ENCODE assay signal across 12 mouse cellular contexts in the genomic region with DNA sequence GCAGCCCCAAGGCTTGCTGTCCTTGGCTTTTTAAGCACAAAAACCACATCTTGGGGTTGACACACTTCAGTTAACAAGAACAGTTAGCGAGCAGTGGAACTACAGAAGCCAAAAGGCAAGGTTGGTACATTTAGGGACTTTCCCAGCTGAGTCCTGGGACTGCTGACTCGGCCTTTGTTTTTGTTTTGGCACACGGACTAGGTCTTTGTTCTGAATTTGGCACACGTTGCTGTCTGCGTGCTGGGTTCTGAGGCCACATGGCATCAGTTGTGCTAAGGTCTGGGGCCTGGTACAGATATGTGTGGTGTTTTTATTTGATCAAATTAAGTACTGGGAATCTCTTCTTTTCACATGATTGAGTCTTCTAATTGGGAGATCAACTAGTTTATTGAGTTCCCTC.
DNase-seq lines count a peak whose midpoint lies in the region; ATAC-seq lines count a peak whose summit lies in the region.
"Had no signal": no experiment of that assay in that cellular context is flagged by ENCODE, and none has a peak within 500 bp of the region (broad histone marks: within the 10 kb centered on the region; RNA-seq: fewer than 3 reads in every experiment).

No protein-coding gene starts in this region.

- H3K9ac ChIP-seq in midbrain, embryonic 14.5 days (replicated peaks; ENCODE audit: low read length): no peak overlapping the region
- H3K9ac ChIP-seq: embryonic facial prominence, embryonic 13.5 days; liver, embryonic 15.5 days had no signal

- H3K4me2 ChIP-seq in midbrain, embryonic 14.5 days (ENCODE audit: low read length): no peak overlapping the region
- H3K4me2 ChIP-seq: embryonic facial prominence, embryonic 13.5 days; liver, embryonic 15.5 days had no signal

- intact Hi-C loops in heart, postnatal 25 days (cut with DNase I): no loop called here

- H3K9me3 ChIP-seq in midbrain, embryonic 14.5 days (ENCODE audit: control insufficient read depth, low read length): no peaks in the 10 kb centered on the region
- H3K9me3 ChIP-seq: embryonic facial prominence, embryonic 13.5 days had no signal

- no peak overlapping the region for H3K4me3 ChIP-seq in midbrain, embryonic 14.5 days (replicated peaks; ENCODE audit: low read depth, low read length)
- H3K4me3 ChIP-seq: embryonic facial prominence, embryonic 13.5 days; liver, embryonic 15.5 days; megakaryocyte, embryonic 14.5 days had no signal

- 36% methylated on average over 5 of the region's 5 CpGs for WGBS in midbrain, embryonic 14.5 days

- no peaks in the 10 kb centered on the region for H3K27me3 ChIP-seq in midbrain, embryonic 14.5 days (ENCODE audit: control insufficient read depth, insufficient read depth, low read length)
- H3K27me3 ChIP-seq: embryonic facial prominence, embryonic 13.5 days; liver, embryonic 15.5 days; megakaryocyte, embryonic 14.5 days had no signal

- DNase-seq in layer of hippocampus, adult 11-12 months (ENCODE audit: low spot score): peak; percentile 11
- no peak for DNase-seq in layer of hippocampus, adult 9-10 months (ENCODE audit: low spot score)
- DNase-seq in brain, embryonic 18.5 days (ENCODE audit: low read depth, low spot score): peak; percentile 16
- DNase-seq in cerebellum, postnatal 14 days: peak; percentile 20 to 30
- peak; percentile 54 for DNase-seq in midbrain, embryonic 14.5 days
- DNase-seq in heart, postnatal 25 days (ENCODE audit: low spot score): no peak
- no peak for DNase-seq in adrenal gland, postnatal 10 days
- DNase-seq in embryo, embryonic 11 days: no peak
- DNase-seq: kidney, adult 9 months had no signal

- no peak overlapping the region for H3K27ac ChIP-seq in midbrain, embryonic 14.5 days (replicated peaks; ENCODE audit: low read depth, low read length)
- H3K27ac ChIP-seq: embryonic facial prominence, embryonic 13.5 days; liver, embryonic 15.5 days had no signal

- no peaks in the 10 kb centered on the region for H3K36me3 ChIP-seq in midbrain, embryonic 14.5 days (ENCODE audit: control insufficient read depth, insufficient read depth, low read length)
- H3K36me3 ChIP-seq: embryonic facial prominence, embryonic 13.5 days; liver, embryonic 15.5 days had no signal

- ATAC-seq in midbrain, embryonic 14.5 days (ENCODE audit: low FRiP score, low TSS enrichment): no peak

- no peaks in the 10 kb centered on the region for H3K4me1 ChIP-seq in midbrain, embryonic 14.5 days (ENCODE audit: control insufficient read depth, insufficient read depth, low read length)
- H3K4me1 ChIP-seq: embryonic facial prominence, embryonic 13.5 days; liver, embryonic 15.5 days; megakaryocyte, embryonic 14.5 days had no signal

Comparison
In these comparisons a context has a peak if more than half of its experiments do, and no peak if none do; other contexts are left out.
1. DNase-seq: peak in layer of hippocampus, adult 11-12 months (single experiment), brain, embryonic 18.5 days (single experiment), cerebellum, postnatal 14 days (2 of 2) and midbrain, embryonic 14.5 days (single experiment); none in layer of hippocampus, adult 9-10 months (single experiment), heart, postnatal 25 days (single experiment), adrenal gland, postnatal 10 days (single experiment) and embryo, embryonic 11 days (single experiment).